Mouse (Mus musculus): ENCODE data around the gene Coil. TPM values are rescaled to one million over a fixed set of nuclear protein-coding genes. Genes with fewer than 3 reads are reported as not detected.
"Not testable (repeated sequence)": the region's sequence is repeated elsewhere in the genome, so short reads cannot be mapped to it uniquely, and the experiment has no call there.

The Coil gene
- total RNA-seq, 2 experiments from 2014 or later: 21.0 to 21.3 TPM

GRCm38 (mm10) chr11:89026117-89026516 is 56.1 kb downstream of the Coil start:
- intact Hi-C loops (cut with DNase I): no loop called here
- DNase-seq (ENCODE audit: extremely low spot score in 1 of 2, low spot score in 2 of 2): no peak

- DNase-seq (ENCODE audit: extremely low spot score in 1 of 2, low spot score in 2 of 2): peak in 1 of 2 experiments; percentile 63
- intact Hi-C loops (cut with DNase I): no loop called here
These were observed 57.9 kb downstream of the Coil start for GRCm38 (mm10) chr11:89027955-89028361.

GRCm38 (mm10) chr11:89028871-89029405 is 58.9 kb downstream of the Coil start:
- peak in 1 of 2 experiments; percentile 40 for DNase-seq (ENCODE audit: extremely low spot score in 1 of 2, low spot score in 2 of 2)
- intact Hi-C loops (cut with DNase I): no loop called here

GRCm38 (mm10) chr11:89030552-89030951 is 60.5 kb downstream of the Coil start:
- intact Hi-C loops (cut with DNase I): no loop called here
- DNase-seq (ENCODE audit: extremely low spot score in 1 of 2, low spot score in 2 of 2): no peak

- intact Hi-C loops (cut with DNase I): no loop called here
- no peak for DNase-seq (ENCODE audit: extremely low spot score in 1 of 2, low spot score in 2 of 2)
These were observed 61.1 kb downstream of the Coil start for GRCm38 (mm10) chr11:89031189-89031588.

- intact Hi-C loops (cut with DNase I): no loop called here
- no peak for DNase-seq (ENCODE audit: extremely low spot score in 1 of 2, low spot score in 2 of 2)
These were observed 64.5 kb downstream of the Coil start for GRCm38 (mm10) chr11:89034592-89034991.

GRCm38 (mm10) chr11:89035552-89035951 is 65.5 kb downstream of the Coil start:
- no peak for DNase-seq (ENCODE audit: extremely low spot score in 1 of 2, low spot score in 2 of 2)
- intact Hi-C loops (cut with DNase I): loop anchor here (5.0 kb wide), 1 partner anchor 48 kb away; no protein-coding TSS in a partner anchor

- intact Hi-C loops (cut with DNase I): loop anchor here (5.0 kb wide), 1 partner anchor 51 kb away; no protein-coding TSS in a partner anchor
- DNase-seq (ENCODE audit: extremely low spot score in 1 of 2, low spot score in 2 of 2): no peak
These were observed 68.4 kb downstream of the Coil start for GRCm38 (mm10) chr11:89038496-89038895.

GRCm38 (mm10) chr11:89039325-89039724 is 69.3 kb downstream of the Coil start:
- DNase-seq (ENCODE audit: extremely low spot score in 1 of 2, low spot score in 2 of 2): peak in 1 of 2 experiments; percentile 68
- intact Hi-C loops (cut with DNase I): loop anchor here (5.0 kb wide), 1 partner anchor 52 kb away; no protein-coding TSS in a partner anchor

GRCm38 (mm10) chr11:89041073-89041472 is 71.0 kb downstream of the Coil start:
- DNase-seq (ENCODE audit: extremely low spot score in 1 of 2, low spot score in 2 of 2); intact Hi-C loops (cut with DNase I): not testable (repeated sequence)

Other genes starting within 250 kb of the Coil start
- gene Akap1, start 105.7 kb upstream of the Coil start, total RNA-seq (2021): 10 to 100 TPM; 43.6 to 47.6 TPM
- 10 to 100 TPM; 18.2 to 20.7 TPM for gene Scpep1, start 14.8 kb upstream of the Coil start, total RNA-seq (2021)
- gene Elobl, start 3.3 kb upstream of the Coil start, total RNA-seq (2021): not detected
- 1 to 10 TPM; 6.0 to 6.3 TPM for gene Trim25, start 29.1 kb downstream of the Coil start, total RNA-seq (2021)
- gene Dgke, start 96.6 kb downstream of the Coil start, total RNA-seq (2021): 10 to 100 TPM; 42.4 to 42.9 TPM
- gene Gm525, start 103.6 kb downstream of the Coil start, total RNA-seq (2021): not detected